Mouse (Mus musculus) kidney, embryonic 16.5 days (tissue): ENCODE measurements around the gene Msi2. TPM values are rescaled to one million over a fixed set of nuclear protein-coding genes. Genes with fewer than 3 reads are reported as not detected.

Source experiments
- ATAC-seq: fragments of 200-750 bp; cut with Nextera tagmentation; 2 replicates; pipeline ENCODE4 v1.8.0; 2017; ENCODE audit warnings: moderate TSS enrichment; ENCODE audit not compliant: low FRiP score, low TSS enrichment
- H3K27ac ChIP-seq: fragments of 300-500 bp; sonication (generic); 2 replicates; pipeline ENCODE4 v1.5.1; 2014; ENCODE audit warnings: low read length
- H3K27me3 ChIP-seq: fragments of 300-500 bp; sonication (generic); 2 replicates; pipeline ENCODE4 v1.6.1; 2014; ENCODE audit warnings: low read length, control low read depth, mixed read lengths; ENCODE audit not compliant: insufficient read depth
- H3K36me3 ChIP-seq: fragments of 300-500 bp; sonication (generic); 2 replicates; pipeline ENCODE4 v1.6.1; 2014; ENCODE audit warnings: low read length, control low read depth, mixed read lengths; ENCODE audit not compliant: insufficient read depth
- H3K4me1 ChIP-seq: fragments of 300-500 bp; sonication (generic); 2 replicates; pipeline ENCODE4 v1.6.1; 2014; ENCODE audit warnings: low read length, control low read depth, mixed read lengths; ENCODE audit not compliant: insufficient read depth
- H3K4me2 ChIP-seq: fragments of 300-500 bp; sonication (generic); replicated peaks from 2 replicates; pipeline ENCODE4 v1.6.1; 2014; ENCODE audit warnings: low read depth, low read length
- H3K4me3 ChIP-seq: fragments of 300-500 bp; sonication (generic); 2 replicates; pipeline ENCODE4 v1.5.1; 2014; ENCODE audit warnings: mild to moderate bottlenecking, low read length
- H3K9ac ChIP-seq: fragments of 300-500 bp; sonication (generic); replicated peaks from 2 replicates; pipeline ENCODE4 v1.6.1; 2014; ENCODE audit warnings: low read length
- H3K9me3 ChIP-seq: fragments of 300-500 bp; sonication (generic); 2 replicates; pipeline ENCODE4 v1.6.1; 2016; ENCODE audit warnings: low read length, control low read depth
- WGBS: fragments of 180-500 bp; shearing (Covaris S2); extraction: QIAGEN DNeasy Blood & Tissue Kit; methylation state at CpG from one replicate; pipeline ENCODE4 v1.1.7; 2014; 5-methylcytosine and 5-hydroxymethylcytosine counted together
- polyA plus RNA-seq: library from polyadenylated mRNA; unstranded; fragments of >200 nt; fragmentation: Nextera tagmentation; extraction: Ambion mirVana; gene quantifications from 2 replicates; pipeline ENCODE4 v1.2.1, GENCODE M21; 2015

The Msi2 gene
- polyA plus RNA-seq, 1 experiment from 2014 or later, result 24.3 TPM

GRCm38 (mm10) chr11:88648407-88648806, 69.9 kb downstream of the Msi2 start:
- Histone ChIP-seq H3K9me3 (no peaks in the 10 kb centered on the region), H3K4me1 (peaks cover 19% of the 10 kb centered on the region), H3K4me2 (no peak overlapping the region), H3K9ac (no peak overlapping the region), H3K27me3 (no peaks in the 10 kb centered on the region), H3K4me3 (no peak overlapping the region), H3K27ac (no peak overlapping the region), H3K36me3 (peaks cover 12% of the 10 kb centered on the region)
- whole genome bisulfite sequencing, result 25% methylated on average over 5 of the region's 5 CpGs
- 0 out of 2 replicates have a peak, but pooled peaks have one; percentile 46 for ATAC-seq

- Histone ChIP-seq H3K4me1 (peaks cover 19% of the 10 kb centered on the region), H3K4me3 (no peak overlapping the region), H3K27ac (no peak overlapping the region), H3K36me3 (peaks cover 12% of the 10 kb centered on the region), H3K27me3 (no peaks in the 10 kb centered on the region), H3K4me2 (no peak overlapping the region), H3K9me3 (no peaks in the 10 kb centered on the region), H3K9ac (no peak overlapping the region)
- no peak for ATAC-seq
- 79% methylated on average over 6 of the region's 6 CpGs for WGBS
Measured at GRCm38 (mm10) chr11:88646493-88646892, 71.8 kb downstream of the Msi2 start.

- 73% methylated on average over 7 of the region's 7 CpGs for WGBS
- Histone ChIP-seq H3K9ac (no peak overlapping the region), H3K4me1 (peaks cover 19% of the 10 kb centered on the region), H3K36me3 (peaks cover 12% of the 10 kb centered on the region), H3K4me2 (no peak overlapping the region), H3K9me3 (no peaks in the 10 kb centered on the region), H3K27ac (no peak overlapping the region), H3K27me3 (no peaks in the 10 kb centered on the region), H3K4me3 (no peak overlapping the region)
- ATAC-seq, result no peak
Measured at GRCm38 (mm10) chr11:88645821-88646220, 72.5 kb downstream of the Msi2 start.

- no peak overlapping the region for H3K9ac ChIP-seq
- H3K9me3 ChIP-seq, result no peaks in the 10 kb centered on the region
- H3K4me1 ChIP-seq, result peaks cover 19% of the 10 kb centered on the region
- no peak for ATAC-seq
- WGBS, result 63% methylated on average over 7 of the region's 7 CpGs
- no peak overlapping the region for H3K27ac ChIP-seq
- no peak overlapping the region for H3K4me3 ChIP-seq
- H3K36me3 ChIP-seq, result peaks cover 12% of the 10 kb centered on the region
- H3K4me2 ChIP-seq, result no peak overlapping the region
- no peaks in the 10 kb centered on the region for H3K27me3 ChIP-seq
Measured at GRCm38 (mm10) chr11:88644719-88645118, 73.6 kb downstream of the Msi2 start.

- H3K27me3 ChIP-seq, result no peaks in the 10 kb centered on the region
- no peak overlapping the region for H3K27ac ChIP-seq
- no peaks in the 10 kb centered on the region for H3K9me3 ChIP-seq
- H3K4me1 ChIP-seq, result peaks cover 24% of the 10 kb centered on the region
- 75% methylated on average over 4 of the region's 4 CpGs for WGBS
- no peak for ATAC-seq
- H3K9ac ChIP-seq, result no peak overlapping the region
- no peak overlapping the region for H3K4me3 ChIP-seq
- no peaks in the 10 kb centered on the region for H3K36me3 ChIP-seq
- no peak overlapping the region for H3K4me2 ChIP-seq
Measured at GRCm38 (mm10) chr11:88639862-88640261, 78.5 kb downstream of the Msi2 start.

GRCm38 (mm10) chr11:88638936-88639542, 79.3 kb downstream of the Msi2 start:
- no peak overlapping the region for H3K4me3 ChIP-seq
- ATAC-seq, result no peak
- peaks cover 24% of the 10 kb centered on the region for H3K4me1 ChIP-seq
- H3K9ac ChIP-seq, result no peak overlapping the region
- H3K27ac ChIP-seq, result no peak overlapping the region
- no peaks in the 10 kb centered on the region for H3K36me3 ChIP-seq
- H3K4me2 ChIP-seq, result no peak overlapping the region
- H3K9me3 ChIP-seq, result no peaks in the 10 kb centered on the region
- 77% methylated on average over 6 of the region's 6 CpGs for WGBS
- no peaks in the 10 kb centered on the region for H3K27me3 ChIP-seq

- no peak overlapping the region for H3K4me2 ChIP-seq
- H3K4me3 ChIP-seq, result no peak overlapping the region
- no peak overlapping the region for H3K27ac ChIP-seq
- 60% methylated on average over 2 of the region's 2 CpGs for WGBS
- H3K27me3 ChIP-seq, result no peaks in the 10 kb centered on the region
- no peaks in the 10 kb centered on the region for H3K9me3 ChIP-seq
- no peak for ATAC-seq
- peaks cover 24% of the 10 kb centered on the region for H3K4me1 ChIP-seq
- no peak overlapping the region for H3K9ac ChIP-seq
- H3K36me3 ChIP-seq, result no peaks in the 10 kb centered on the region
Measured at GRCm38 (mm10) chr11:88638254-88638653, 80.1 kb downstream of the Msi2 start.

- Histone ChIP-seq H3K27me3 (no peaks in the 10 kb centered on the region), H3K27ac (no peak overlapping the region), H3K4me3 (no peak overlapping the region), H3K36me3 (no peaks in the 10 kb centered on the region), H3K9ac (no peak overlapping the region), H3K9me3 (no peaks in the 10 kb centered on the region), H3K4me2 (no peak overlapping the region), H3K4me1 (peaks cover 24% of the 10 kb centered on the region)
- 71% methylated on average over 6 of the region's 6 CpGs for WGBS
- 0 out of 2 replicates have a peak, but pooled peaks have one; percentile 32 for ATAC-seq
Measured at GRCm38 (mm10) chr11:88636934-88637333, 81.4 kb downstream of the Msi2 start.

GRCm38 (mm10) chr11:88636319-88636718, 82.0 kb downstream of the Msi2 start:
- ATAC-seq, result no peak
- Histone ChIP-seq H3K9me3 (no peaks in the 10 kb centered on the region), H3K4me1 (peaks cover 24% of the 10 kb centered on the region), H3K4me2 (no peak overlapping the region), H3K9ac (no peak overlapping the region), H3K27me3 (no peaks in the 10 kb centered on the region), H3K4me3 (no peak overlapping the region), H3K27ac (no peak overlapping the region), H3K36me3 (no peaks in the 10 kb centered on the region)
- 83% methylated on average over 5 of the region's 5 CpGs for WGBS

- 0 out of 2 replicates have a peak, but pooled peaks have one; percentile 17 for ATAC-seq
- H3K36me3 ChIP-seq, result no peaks in the 10 kb centered on the region
- no peaks in the 10 kb centered on the region for H3K9me3 ChIP-seq
- H3K27ac ChIP-seq, result no peak overlapping the region
- 48% methylated on average over 1 of the region's 1 CpGs for WGBS
- H3K27me3 ChIP-seq, result no peaks in the 10 kb centered on the region
- H3K4me3 ChIP-seq, result no peak overlapping the region
- H3K9ac ChIP-seq, result no peak overlapping the region
- H3K4me2 ChIP-seq, result no peak overlapping the region
- H3K4me1 ChIP-seq, result peaks cover 35% of the 10 kb centered on the region
Measured at GRCm38 (mm10) chr11:88634627-88635026, 83.7 kb downstream of the Msi2 start.
